Mouse (Mus musculus) forebrain, embryonic 14.5 days (tissue): ENCODE measurements around the gene Pum2. TPM values are rescaled to one million over a fixed set of nuclear protein-coding genes. Genes with fewer than 3 reads are reported as not detected.
"Not testable (repeated sequence)": the region's sequence is repeated elsewhere in the genome, so short reads cannot be mapped to it uniquely, and the experiment has no call there.

Experiments
- ATAC-seq: fragments of 200-750 bp; cut with Nextera tagmentation; 2 replicates; pipeline ENCODE4 v1.8.0; 2017; ENCODE audit warnings: mild to moderate bottlenecking, moderate library complexity
- DNase-seq: peaks from one replicate; pipeline ENCODE4 v3.0.0-alpha.2; 2015; ENCODE audit warnings: low spot score
- H3K27ac ChIP-seq: fragments of 300-500 bp; sonication (generic); 2 replicates; pipeline ENCODE4 v1.5.1; 2014; ENCODE audit warnings: low read depth, mild to moderate bottlenecking, control low read depth, low read length, moderate library complexity
- H3K27me3 ChIP-seq: fragments of 300-500 bp; sonication (generic); replicated peaks from 2 replicates; pipeline ENCODE4 v1.6.1; 2014; ENCODE audit warnings: low read length, control low read depth, mixed read lengths; ENCODE audit not compliant: control insufficient read depth, insufficient read depth
- H3K36me3 ChIP-seq: fragments of 300-500 bp; sonication (generic); 2 replicates; pipeline ENCODE4 v1.6.1; 2014; ENCODE audit warnings: low read length, control low read depth; ENCODE audit not compliant: control insufficient read depth, insufficient read depth
- H3K4me1 ChIP-seq: fragments of 300-500 bp; sonication (generic); 2 replicates; pipeline ENCODE4 v1.6.1; 2014; ENCODE audit warnings: antibody characterized with exemption, low read length, control low read depth; ENCODE audit not compliant: control insufficient read depth, insufficient read depth
- H3K4me2 ChIP-seq: fragments of 300-500 bp; sonication (generic); 2 replicates; pipeline ENCODE4 v1.6.1; 2014; ENCODE audit warnings: mild to moderate bottlenecking, control low read depth, low read length
- H3K4me3 ChIP-seq: fragments of 300-500 bp; sonication (generic); 2 replicates; pipeline ENCODE4 v1.5.1; 2014; ENCODE audit warnings: low read depth, low read length, control low read depth
- H3K9ac ChIP-seq: fragments of 300-500 bp; sonication (generic); 2 replicates; pipeline ENCODE4 v1.6.1; 2014; ENCODE audit warnings: mild to moderate bottlenecking, low read length, control low read depth, moderate library complexity
- H3K9me3 ChIP-seq: fragments of 300-500 bp; sonication (generic); replicated peaks from 2 replicates; pipeline ENCODE4 v1.6.1; 2016; ENCODE audit warnings: low read length, control low read depth, mixed read lengths; ENCODE audit not compliant: control insufficient read depth
- WGBS: fragments of 180-500 bp; shearing (Covaris S2); extraction: QIAGEN DNeasy Blood & Tissue Kit; methylation state at CpG from one replicate; pipeline ENCODE4 v1.1.7; 2014; 5-methylcytosine and 5-hydroxymethylcytosine counted together
- polyA plus RNA-seq: library from polyadenylated mRNA; unstranded; fragments of >200 nt; fragmentation: Nextera tagmentation; extraction: Ambion mirVana; gene quantifications from 2 replicates; pipeline ENCODE4 v1.2.1, GENCODE M21; 2014

Gene Pum2
- polyA plus RNA-seq, 1 experiment from 2014 or later, result 70.6 TPM

DNA sequence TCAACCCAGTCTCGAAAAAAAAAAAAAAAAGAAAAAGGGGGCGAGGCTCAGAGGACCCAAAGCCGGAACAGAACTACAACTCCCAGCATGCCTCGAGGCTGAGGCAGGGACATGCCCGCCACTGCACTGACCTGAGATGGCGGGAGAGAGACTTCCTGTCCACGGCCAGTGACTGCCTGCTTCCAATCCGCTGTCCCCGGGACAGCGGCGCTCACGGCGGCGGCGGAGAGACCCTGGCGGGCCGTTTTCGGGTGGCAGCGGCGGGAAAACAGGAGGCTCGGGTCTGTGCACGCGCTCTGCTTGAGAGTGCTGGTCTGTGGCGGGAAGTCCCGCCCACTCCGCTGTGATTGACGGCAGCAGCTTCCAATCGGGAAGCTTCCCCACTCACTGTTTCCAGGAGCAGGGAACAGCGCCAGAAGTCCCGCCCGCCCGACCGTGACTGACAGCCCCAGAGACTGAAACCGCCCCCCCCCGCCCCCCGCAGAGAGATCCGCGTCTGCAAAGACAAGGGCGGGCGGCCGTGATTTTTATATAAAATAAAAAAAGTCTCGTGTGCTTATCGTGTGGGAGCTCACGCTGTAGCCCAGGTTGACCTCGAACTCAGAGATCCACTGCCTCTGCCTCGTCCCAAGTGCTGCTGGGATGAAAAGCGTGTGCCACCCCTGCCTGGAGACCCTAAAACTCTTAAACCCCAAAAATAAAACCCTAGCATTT, 33.1 kb upstream of the Pum2 start:
- Histone ChIP-seq H3K36me3 (no peaks in the 10 kb centered on the region), H3K9ac (peak overlapping the region; percentile 89), H3K4me2 (peak overlapping the region; percentile 49), H3K27me3 (no peaks in the 10 kb centered on the region), H3K4me1 (no peaks in the 10 kb centered on the region), H3K27ac (peak overlapping the region; percentile 93), H3K9me3 (no peaks in the 10 kb centered on the region), H3K4me3 (peak overlapping the region; percentile 73)
- DNase-seq, result peak; percentile 97
- under 1% methylated on average over 46 of the region's 47 CpGs for WGBS
- ATAC-seq, result peak; percentile 99

DNA sequence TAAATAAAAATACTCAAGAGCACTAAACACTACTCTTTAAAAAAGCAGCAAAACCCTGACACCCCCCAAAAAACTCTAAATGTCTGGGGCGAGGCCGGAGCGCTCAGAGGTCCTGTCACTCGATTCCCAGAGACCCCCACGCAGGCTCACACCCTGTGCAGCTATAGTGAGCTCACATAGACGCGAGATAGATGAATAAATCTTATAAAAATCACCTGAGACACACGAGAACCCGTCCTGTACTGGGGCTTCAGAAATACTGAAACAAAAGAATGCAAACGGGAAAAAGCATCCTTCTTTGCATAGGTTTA, 32.6 kb upstream of the Pum2 start:
- Histone ChIP-seq H3K27ac (peak overlapping the region; percentile 17; the same call in 1 of the 2 replicates), H3K4me3 (peak overlapping the region; percentile 73), H3K9ac (peak overlapping the region; percentile 89), H3K4me2 (peak overlapping the region; percentile 49), H3K9me3 (no peaks in the 10 kb centered on the region), H3K36me3 (no peaks in the 10 kb centered on the region), H3K27me3 (no peaks in the 10 kb centered on the region), H3K4me1 (no peaks in the 10 kb centered on the region)
- peak; percentile 41 for DNase-seq
- ATAC-seq, result peak; percentile 60
- WGBS, result 5% methylated on average over 10 of the region's 10 CpGs

DNA sequence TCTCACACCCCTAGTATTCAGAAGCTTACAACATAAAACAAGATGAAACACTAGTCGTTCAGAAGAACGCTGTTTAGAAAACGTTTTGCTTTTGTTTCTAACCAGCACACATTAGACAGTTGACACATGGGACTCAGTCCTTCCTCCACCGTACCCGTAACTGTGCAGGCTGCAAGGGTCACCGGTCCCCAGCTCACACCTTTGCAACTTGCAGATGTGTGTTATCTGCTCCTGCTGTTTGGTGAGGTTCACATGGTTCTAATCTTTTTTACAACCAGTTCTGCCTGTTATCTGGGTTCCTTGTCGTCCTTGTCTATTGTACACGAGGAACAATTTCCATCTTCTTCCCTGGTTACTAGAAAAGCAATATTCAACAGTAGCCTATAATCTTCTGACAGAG, 25.7 kb upstream of the Pum2 start:
- DNase-seq, H3K36me3 ChIP-seq, H3K27me3 ChIP-seq, H3K4me3 ChIP-seq, H3K4me1 ChIP-seq, H3K9ac ChIP-seq, H3K4me2 ChIP-seq, H3K27ac ChIP-seq, H3K9me3 ChIP-seq, ATAC-seq: not testable (repeated sequence)
- WGBS, result 74% methylated on average over 8 of the region's 8 CpGs

DNA sequence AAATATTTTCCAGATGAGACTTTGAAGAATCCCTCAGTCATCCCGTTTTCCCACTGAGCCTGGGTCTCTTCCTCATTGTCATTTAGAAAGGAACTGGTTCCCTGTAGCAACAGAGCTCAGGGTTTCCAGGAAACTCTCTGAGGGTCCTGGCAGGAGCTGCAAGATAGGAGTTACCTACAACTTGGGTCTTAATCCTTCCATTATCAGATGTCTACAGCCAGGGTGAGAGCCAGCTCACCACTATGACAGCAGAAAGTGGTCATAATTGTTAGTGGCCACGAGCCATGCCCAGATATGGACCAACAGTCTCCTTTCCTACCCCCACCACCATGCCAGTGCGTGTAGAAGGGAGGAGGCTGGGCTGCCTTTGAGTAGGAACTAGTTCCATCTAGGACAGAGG, 23.9 kb upstream of the Pum2 start:
- H3K27ac ChIP-seq, H3K36me3 ChIP-seq, H3K27me3 ChIP-seq, H3K9ac ChIP-seq, DNase-seq, H3K9me3 ChIP-seq, H3K4me2 ChIP-seq, ATAC-seq, H3K4me3 ChIP-seq, H3K4me1 ChIP-seq: not testable (repeated sequence)
- WGBS, result 66% methylated on average over 3 of the region's 3 CpGs

DNA sequence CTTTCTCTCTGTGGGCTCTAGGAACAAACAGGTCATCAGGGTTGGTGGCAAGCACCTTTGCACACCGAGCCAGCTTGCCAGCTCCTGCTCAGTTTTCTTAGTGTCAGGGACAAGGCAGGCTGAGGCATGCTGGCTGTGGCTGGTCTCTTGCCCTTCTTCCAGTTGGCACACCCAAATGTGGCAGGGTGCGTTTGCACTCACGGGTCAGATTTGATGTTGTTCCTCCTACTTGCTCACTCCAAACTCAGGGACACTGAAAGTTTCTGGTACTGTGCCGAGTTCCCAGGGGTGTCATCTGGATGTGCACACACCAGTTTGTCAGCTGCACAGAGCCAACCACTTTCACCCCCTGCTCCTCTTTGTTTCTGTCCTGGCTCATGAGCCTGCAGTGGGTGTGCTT, 17.3 kb upstream of the Pum2 start:
- no peak for ATAC-seq
- no peaks in the 10 kb centered on the region for H3K4me1 ChIP-seq
- H3K36me3 ChIP-seq, result no peaks in the 10 kb centered on the region
- no peak for DNase-seq
- no peak overlapping the region for H3K4me3 ChIP-seq
- no peaks in the 10 kb centered on the region for H3K9me3 ChIP-seq
- no peaks in the 10 kb centered on the region for H3K27me3 ChIP-seq
- no peak overlapping the region for H3K9ac ChIP-seq
- no peak overlapping the region for H3K4me2 ChIP-seq
- 97% methylated on average over 4 of the region's 4 CpGs for WGBS
- no peak overlapping the region for H3K27ac ChIP-seq

DNA sequence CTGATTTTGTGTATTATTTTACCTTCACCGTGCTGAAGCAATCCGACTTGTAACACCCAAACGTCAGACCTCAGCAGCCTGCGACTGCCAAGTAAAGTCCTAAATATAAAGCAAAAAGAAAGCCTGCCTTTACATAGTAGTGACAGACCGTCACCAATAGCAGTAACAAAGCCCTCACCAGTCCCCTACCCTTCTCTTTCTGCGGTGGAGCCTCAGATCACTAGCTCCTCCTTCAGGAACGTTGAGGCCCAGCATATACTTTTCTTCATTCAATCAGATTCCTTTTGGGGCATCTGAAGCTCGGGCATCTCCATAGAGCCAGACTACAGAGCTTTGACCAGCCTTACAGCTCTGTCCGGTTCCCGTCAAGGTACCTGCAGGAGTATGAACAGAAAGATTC, 16.8 kb upstream of the Pum2 start:
- Histone ChIP-seq H3K4me3 (no peak overlapping the region), H3K4me2 (no peak overlapping the region), H3K9me3 (no peaks in the 10 kb centered on the region), H3K36me3 (no peaks in the 10 kb centered on the region), H3K27ac (no peak overlapping the region), H3K27me3 (no peaks in the 10 kb centered on the region), H3K9ac (no peak overlapping the region), H3K4me1 (no peaks in the 10 kb centered on the region)
- WGBS, result 67% methylated on average over 10 of the region's 10 CpGs
- DNase-seq (no peak), ATAC-seq (no peak)

DNA sequence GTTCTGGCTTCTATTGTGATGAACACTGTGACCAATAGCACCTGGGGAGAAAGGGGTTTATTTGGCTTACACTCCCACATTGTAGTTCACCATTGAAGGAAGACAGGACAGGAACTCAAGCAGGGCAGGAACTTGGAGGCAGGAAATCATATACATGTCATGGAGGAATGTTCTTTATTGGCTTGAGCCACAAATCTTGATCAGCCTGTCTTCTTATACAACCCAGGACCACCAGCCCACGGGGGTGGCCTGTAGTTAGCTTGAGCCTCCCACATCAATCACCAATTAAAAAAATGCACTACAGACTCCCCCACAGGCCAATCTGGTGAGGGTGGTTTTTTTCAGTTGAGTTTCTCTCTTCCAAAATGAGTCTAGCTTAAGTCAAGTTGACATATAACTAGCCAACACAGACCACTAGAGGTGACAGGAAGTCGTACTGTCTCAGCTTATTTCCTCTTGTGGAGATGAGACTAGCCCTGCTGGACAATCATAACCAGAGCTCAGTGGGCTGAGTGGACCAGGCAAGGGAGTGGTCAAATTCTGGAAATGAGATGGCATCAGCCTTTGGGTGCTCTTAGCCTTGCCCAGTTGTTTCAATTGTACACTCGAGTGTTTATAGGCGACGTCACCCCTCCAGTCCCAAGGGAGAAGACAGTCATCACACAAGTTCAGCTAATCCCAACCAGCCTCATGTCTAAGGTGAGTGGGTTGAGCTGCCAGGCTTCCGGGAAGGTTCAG, 16.1 kb upstream of the Pum2 start:
- Histone ChIP-seq H3K36me3 (no peaks in the 10 kb centered on the region), H3K4me3 (no peak overlapping the region), H3K4me1 (no peaks in the 10 kb centered on the region), H3K9ac (no peak overlapping the region), H3K4me2 (no peak overlapping the region), H3K27ac (no peak overlapping the region), H3K9me3 (no peaks in the 10 kb centered on the region), H3K27me3 (no peaks in the 10 kb centered on the region)
- DNase-seq (no peak), ATAC-seq (no peak)
- 93% methylated on average over 6 of the region's 6 CpGs for WGBS

DNA sequence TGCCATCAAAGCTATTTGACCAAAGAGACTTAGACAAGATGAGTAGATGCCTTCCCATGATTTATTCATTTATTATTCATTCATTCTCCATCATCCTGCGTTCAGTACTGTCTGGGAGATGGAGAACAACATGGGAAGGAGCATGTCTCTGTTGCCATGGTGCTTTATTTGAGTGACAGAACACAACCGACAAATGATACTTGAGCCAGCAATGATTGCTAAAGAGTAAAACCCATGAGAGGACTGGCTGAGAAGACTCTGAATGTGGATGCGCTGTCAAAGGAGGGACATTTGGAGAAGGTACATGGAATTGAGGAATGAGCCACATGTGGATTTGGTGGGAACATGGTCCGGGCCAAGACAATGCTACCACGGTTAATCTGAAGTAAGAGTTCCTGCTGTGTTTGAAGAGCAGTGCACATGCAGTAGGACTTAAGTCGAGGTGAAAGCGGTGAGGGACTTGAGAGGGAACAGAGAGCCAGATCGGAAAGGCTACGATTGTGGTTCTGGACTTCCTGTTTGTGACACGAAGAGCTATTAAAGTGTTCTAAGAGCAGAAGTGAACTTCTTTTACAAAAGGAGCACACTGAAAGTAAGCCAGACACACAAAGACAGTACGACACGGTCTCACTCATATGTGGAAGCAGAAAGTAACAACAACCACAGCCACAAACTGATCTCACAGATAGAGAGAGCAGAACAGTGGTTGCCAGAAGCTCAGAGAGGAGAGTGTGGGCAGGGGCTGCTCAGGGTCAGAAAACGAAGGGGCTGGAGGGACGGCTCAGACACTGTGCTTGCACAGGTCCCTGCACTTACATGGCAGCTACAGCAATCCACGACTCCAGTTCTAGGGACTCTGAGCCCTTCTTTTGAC, 14.3 kb upstream of the Pum2 start:
- WGBS, result 90% methylated on average over 15 of the region's 15 CpGs
- Histone ChIP-seq H3K9me3 (no peaks in the 10 kb centered on the region), H3K4me3 (no peak overlapping the region), H3K36me3 (no peaks in the 10 kb centered on the region), H3K4me1 (no peaks in the 10 kb centered on the region), H3K27ac (no peak overlapping the region), H3K27me3 (no peaks in the 10 kb centered on the region), H3K4me2 (no peak overlapping the region), H3K9ac (no peak overlapping the region)
- no peak for ATAC-seq
- DNase-seq, result no peak
